In the genomic region with DNA sequence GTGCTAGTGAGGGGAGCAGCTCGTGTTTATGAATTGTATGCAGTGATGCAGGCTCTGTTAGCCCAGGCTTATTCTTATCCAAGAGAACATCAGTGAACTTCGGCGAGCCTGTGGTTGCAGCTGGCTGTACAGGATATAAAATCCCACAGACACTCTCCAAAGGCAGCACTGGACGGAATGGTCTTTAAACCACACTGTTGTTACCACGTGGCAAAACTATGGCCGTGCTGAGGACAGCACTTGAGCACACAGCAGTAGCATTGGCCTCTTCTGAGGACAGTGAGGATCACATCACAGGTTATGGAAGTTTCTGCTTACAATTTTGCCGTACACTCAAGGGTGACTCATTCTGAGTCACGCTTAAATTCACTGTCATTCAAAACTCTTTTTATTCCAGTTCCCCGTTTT, we compare ENCODE assay signal across 9 mouse cellular contexts. TPM values are rescaled to one million over a fixed set of nuclear protein-coding genes. Genes with fewer than 3 reads are reported as not detected.
DNase-seq lines count a peak whose midpoint lies in the region; ATAC-seq and TF ChIP-seq lines count a peak whose summit lies in the region.
"Had no signal": no experiment of that assay in that cellular context is flagged by ENCODE, and none has a peak within 500 bp of the region (broad histone marks: within the 10 kb centered on the region; RNA-seq: fewer than 3 reads in every experiment).

No protein-coding gene starts in this region.

- ATAC-seq in liver, embryonic 14.5 days (ENCODE audit: insufficient read depth) = peak; percentile 61

- WGBS in liver, embryonic 14.5 days (ENCODE audit: insufficient replicate concordance) = 19% methylated on average over 9 of the region's 9 CpGs

- no peak for TF ChIP-seq CTCF in gastrocnemius, adult 2 months (IDR thresholded peaks at IDR 0.05)
- TF ChIP-seq CTCF in cortical plate, adult 2 months (IDR thresholded peaks at IDR 0.05; ENCODE audit: extremely low read depth, insufficient read depth, low read length) = no peak
- no peak for TF ChIP-seq CTCF in liver, embryonic 14.5 days (IDR thresholded peaks at IDR 0.05; ENCODE audit: low read depth)

- no peak overlapping the region for H3K9ac ChIP-seq in liver, embryonic 14.5 days (replicated peaks)

- no peak overlapping the region for H3K4me3 ChIP-seq in gastrocnemius, adult 2 months
- no peak overlapping the region for H3K4me3 ChIP-seq in cortical plate, adult 2 months (ENCODE audit: insufficient read depth, low read length)
- no peak overlapping the region for H3K4me3 ChIP-seq in liver, embryonic 14.5 days (ENCODE audit: insufficient read depth in 1 of 2, low read depth in 2 of 2, low read length in 2 of 2)
- H3K4me3 ChIP-seq: heart, embryonic 10.5 days had no signal

- no peaks in the 10 kb centered on the region for H3K36me3 ChIP-seq in liver, embryonic 14.5 days (replicated peaks; ENCODE audit: control insufficient read depth, insufficient read depth, low read depth)
- H3K36me3 ChIP-seq: heart, embryonic 10.5 days had no signal

- TF ChIP-seq EP300 in liver, embryonic 14.5 days (IDR thresholded peaks at IDR 0.05; ENCODE audit: low read depth) = no peak

- no peak overlapping the region for H3K4me2 ChIP-seq in liver, embryonic 14.5 days (ENCODE audit: low read depth)

- no peaks in the 10 kb centered on the region for H3K9me3 ChIP-seq in liver, embryonic 14.5 days (ENCODE audit: control insufficient read depth, low read length)
- H3K9me3 ChIP-seq: heart, embryonic 10.5 days had no signal

- peak overlapping the region; percentile 41; the same call in 1 of the 2 replicates for H3K27ac ChIP-seq in gastrocnemius, adult 2 months
- peak overlapping the region; percentile 4; the same call in 1 of the 2 replicates for H3K27ac ChIP-seq in cortical plate, adult 2 months (ENCODE audit: insufficient read depth, low read length)
- H3K27ac ChIP-seq in liver, embryonic 14.5 days = no peak overlapping the region
- H3K27ac ChIP-seq: heart, embryonic 10.5 days had no signal

- no peaks in the 10 kb centered on the region for H3K27me3 ChIP-seq in liver, embryonic 14.5 days (ENCODE audit: control insufficient read depth, insufficient read depth, low read length)

- intact Hi-C loops in gastrocnemius, adult 2 months (cut with DNase I) = no loop called here
- intact Hi-C loops in gastrocnemius, postnatal 36 days (cut with DNase I) = no loop called here

- no peak for DNase-seq in gastrocnemius, adult 2 months
- no peak for DNase-seq in gastrocnemius, postnatal 36 days
- DNase-seq in 416B (ENCODE audit: low read depth) = peak; percentile 98
- DNase-seq in liver, embryonic 14.5 days (ENCODE audit: low read depth in 3 of 3, low spot score in 3 of 3) = no peak
- DNase-seq in layer of hippocampus, adult 8-10 months (ENCODE audit: low spot score in 2 of 2) = no peak
- DNase-seq in cerebellum, adult 9-10 months = no peak
- DNase-seq in gastrocnemius, postnatal 10 days = no peak

- TF ChIP-seq POLR2A in cortical plate, adult 2 months (IDR thresholded peaks at IDR 0.05; ENCODE audit: extremely low read depth, insufficient read depth, low read length) = no peak

- peaks cover 8% of the 10 kb centered on the region for H3K4me1 ChIP-seq in cortical plate, adult 2 months (ENCODE audit: control insufficient read depth, insufficient read depth, low read length)
- peaks cover 4 to 17% of the 10 kb centered on the region in 2 experiments for H3K4me1 ChIP-seq in liver, embryonic 14.5 days (replicated peaks; ENCODE audit: control insufficient read depth in 2 of 2, insufficient read depth in 2 of 2, low read length in 1 of 2)

RNA-seq across cellular contexts. Expression of gene Usp6nl, which starts 44.1 kb away (rescaled TPM):
- total RNA-seq in gastrocnemius, adult 2 months (2021) = 1 to 10 TPM; 2.6 to 4.0 TPM
- 1 to 10 TPM; 3.5 to 3.6 TPM for total RNA-seq in gastrocnemius, postnatal 36 days (2021)
- 8.3 and 8.6 TPM in 2 replicates for polyA plus RNA-seq in cortical plate, adult 2 months (2012; rRNA removed)
- 2.4 and 3.3 TPM in 2 replicates for polyA plus RNA-seq in liver, embryonic 14.5 days (2012; rRNA removed)
- polyA plus RNA-seq in liver, embryonic 14.5 days (2014; fragmentation: Nextera tagmentation; extraction: Ambion mirVana) = 2.8 and 3.0 TPM in 2 replicates
- total RNA-seq in layer of hippocampus, adult 8-10 months (2022) = 10 to 100 TPM; 12.0 to 16.0 (median 12.4) TPM
- total RNA-seq in gastrocnemius, postnatal 10 days (2021) = 10 to 100 TPM in 1 of 2 experiments, 1 to 10 TPM in 1; 8.9 to 11.4 TPM
